Mouse (Mus musculus) lung, postnatal 0 days (tissue): ENCODE data around the gene St3gal6. TPM values are rescaled to one million over a fixed set of nuclear protein-coding genes. Genes with fewer than 3 reads are reported as not detected.

Experiments used
- ATAC-seq: fragments of 200-750 bp; cut with Nextera tagmentation; 2 replicates; pipeline ENCODE4 v1.8.0; 2017; ENCODE audit warnings: moderate library complexity
- DNase-seq: peaks from one replicate; pipeline ENCODE4 v3.0.0-alpha.2; 2016; ENCODE audit warnings: low spot score
- H3K27ac ChIP-seq: fragments of 300-500 bp; sonication (generic); 2 replicates; pipeline ENCODE4 v1.5.1; 2014; ENCODE audit warnings: antibody characterized with exemption, mild to moderate bottlenecking, low read length, mixed read lengths
- H3K27me3 ChIP-seq: fragments of 300-500 bp; sonication (generic); replicated peaks from 2 replicates; pipeline ENCODE4 v1.6.1; 2014; ENCODE audit warnings: low read length, mixed read lengths; ENCODE audit not compliant: insufficient read depth
- H3K36me3 ChIP-seq: fragments of 300-500 bp; sonication (generic); 2 replicates; pipeline ENCODE4 v1.6.1; 2014; ENCODE audit warnings: low read length, mixed read lengths; ENCODE audit not compliant: insufficient read depth
- H3K4me1 ChIP-seq: fragments of 300-500 bp; sonication (generic); 2 replicates; pipeline ENCODE4 v1.6.1; 2014; ENCODE audit warnings: antibody characterized with exemption, low read depth, low read length, mixed read lengths; ENCODE audit not compliant: insufficient read depth
- H3K4me2 ChIP-seq: fragments of 300-500 bp; sonication (generic); replicated peaks from 2 replicates; pipeline ENCODE4 v1.6.1; 2014; ENCODE audit warnings: low read depth, mild to moderate bottlenecking, low read length, moderate library complexity, mixed read lengths
- H3K4me3 ChIP-seq: fragments of 300-500 bp; sonication (generic); 2 replicates; pipeline ENCODE4 v1.5.1; 2014; ENCODE audit warnings: low read depth, low read length
- H3K9ac ChIP-seq: fragments of 300-500 bp; sonication (generic); replicated peaks from 2 replicates; pipeline ENCODE4 v1.6.1; 2014; ENCODE audit warnings: low read depth, mild to moderate bottlenecking
- H3K9me3 ChIP-seq: fragments of 300-500 bp; sonication (generic); 2 replicates; pipeline ENCODE4 v1.6.1; 2016; ENCODE audit warnings: low read length, mixed read lengths
- CTCF ChIP-seq: IDR thresholded peaks from 2 replicates; pipeline ENCODE4 v1.5.1; 2016; ENCODE audit warnings: antibody characterized with exemption, mild to moderate bottlenecking
- EP300 ChIP-seq: IDR thresholded peaks from 2 replicates; pipeline ENCODE4 v1.6.1; 2016; ENCODE audit warnings: antibody characterized with exemption, mild to moderate bottlenecking, control low read depth
- WGBS: fragments of 180-500 bp; shearing (Covaris S2); extraction: QIAGEN DNeasy Blood & Tissue Kit; methylation state at CpG from one replicate; pipeline ENCODE4 v1.1.7; 2014; 5-methylcytosine and 5-hydroxymethylcytosine counted together
- polyA plus RNA-seq: library from polyadenylated mRNA; unstranded; fragments of >200 nt; fragmentation: Nextera tagmentation; extraction: Ambion mirVana; gene quantifications from 2 replicates; pipeline ENCODE4 v1.2.1, GENCODE M21; 2015

St3gal6 gene
- polyA plus RNA-seq, 1 experiment from 2014 or later = 56.0 TPM

DNA sequence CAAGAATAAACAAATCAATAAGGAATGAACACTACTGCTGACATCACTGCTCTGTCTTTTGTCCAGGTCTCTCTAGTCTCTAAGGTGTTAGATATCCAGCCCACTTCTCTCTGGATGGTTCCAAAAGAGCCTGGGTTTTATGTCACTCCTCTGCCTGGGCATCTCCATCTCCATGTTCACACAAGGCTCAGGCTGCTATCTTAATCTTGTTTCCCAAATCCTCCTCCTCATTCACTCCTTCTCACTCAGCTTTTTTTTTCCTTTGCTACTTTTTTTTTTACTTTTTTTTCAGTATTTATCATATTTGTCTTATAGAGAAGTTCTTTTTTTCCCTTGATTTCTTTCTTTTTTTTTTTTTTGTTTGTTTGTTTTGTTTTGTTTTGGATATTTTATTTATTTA is 19.1 kb downstream of the St3gal6 start:
- no peak for ATAC-seq
- H3K36me3 ChIP-seq = no peaks in the 10 kb centered on the region
- no peak overlapping the region for H3K9ac ChIP-seq
- no peak overlapping the region for H3K27ac ChIP-seq
- H3K4me2 ChIP-seq = no peak overlapping the region
- H3K27me3 ChIP-seq = no peaks in the 10 kb centered on the region
- TF ChIP-seq CTCF (no peak), EP300 (no peak)
- H3K4me3 ChIP-seq = no peak overlapping the region
- no peak for DNase-seq
- no peaks in the 10 kb centered on the region for H3K9me3 ChIP-seq
- H3K4me1 ChIP-seq = peaks cover 1% of the 10 kb centered on the region; the same call in 1 of the 2 replicates

DNA sequence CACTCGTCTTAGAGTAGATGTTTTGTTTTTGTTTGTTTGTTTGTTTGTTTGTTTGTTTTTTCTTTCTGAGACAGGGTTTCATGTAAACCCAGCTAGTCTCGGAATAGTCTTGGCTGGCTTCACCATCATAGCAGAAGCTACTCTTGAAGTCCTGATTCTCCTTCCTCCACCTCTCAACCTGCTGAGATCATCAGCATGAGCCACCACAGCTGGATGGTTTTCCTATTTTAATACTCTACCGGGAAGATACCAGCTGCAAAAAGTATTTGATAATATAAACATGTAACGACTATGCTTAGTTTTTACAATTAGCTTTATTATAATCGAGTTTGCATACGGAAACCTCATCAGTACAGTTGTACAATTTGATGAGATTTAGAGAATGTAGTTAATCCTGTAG is 21.5 kb downstream of the St3gal6 start:
- WGBS = 39% methylated on average over 6 of the region's 6 CpGs
- Histone ChIP-seq H3K36me3 (no peaks in the 10 kb centered on the region), H3K9ac (no peak overlapping the region), H3K27ac (0 out of 2 replicates have a peak overlapping the region, but pooled peaks have one; percentile 6), H3K4me1 (peaks cover 11% of the 10 kb centered on the region; the same call in 1 of the 2 replicates), H3K4me3 (no peak overlapping the region), H3K4me2 (no peak overlapping the region), H3K9me3 (no peaks in the 10 kb centered on the region), H3K27me3 (no peaks in the 10 kb centered on the region)
- no peak for TF ChIP-seq EP300
- TF ChIP-seq CTCF = no peak
- DNase-seq = no peak
- no peak for ATAC-seq

DNA sequence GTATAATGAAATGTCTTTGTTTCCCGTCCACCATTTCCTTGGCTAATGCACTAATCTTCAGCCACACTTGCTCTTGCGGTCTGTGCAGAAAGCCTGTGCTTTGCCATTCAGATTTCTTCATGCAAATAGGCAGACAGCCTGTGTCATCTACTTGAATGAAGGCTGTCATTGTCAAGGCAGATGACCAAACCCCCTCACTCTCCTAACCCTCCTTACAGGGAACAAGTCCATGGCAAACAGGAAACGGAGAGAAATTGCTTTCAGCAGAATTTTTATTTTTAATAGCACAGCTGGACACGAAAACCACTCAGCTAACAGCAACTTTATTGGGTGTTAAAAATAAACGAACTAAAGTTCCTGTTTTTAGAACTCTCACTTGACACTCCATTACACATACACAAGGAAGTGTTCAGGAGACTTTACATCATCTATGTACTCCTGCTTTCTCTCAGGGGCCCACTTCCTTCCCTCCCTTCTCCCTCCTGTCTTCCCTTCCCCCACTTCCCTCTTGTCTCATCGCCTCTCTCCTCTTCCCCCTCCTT is 22.2 kb downstream of the St3gal6 start:
- H3K4me2 ChIP-seq = no peak overlapping the region
- no peaks in the 10 kb centered on the region for H3K9me3 ChIP-seq
- peak; percentile 88 for DNase-seq
- peak overlapping the region; percentile 6; the same call in 1 of the 2 replicates for H3K27ac ChIP-seq
- H3K4me3 ChIP-seq = no peak overlapping the region
- TF ChIP-seq EP300 (no peak), CTCF (no peak)
- ATAC-seq = peak; percentile 73
- H3K9ac ChIP-seq = no peak overlapping the region
- H3K27me3 ChIP-seq = no peaks in the 10 kb centered on the region
- H3K36me3 ChIP-seq = no peaks in the 10 kb centered on the region
- WGBS = 13% methylated on average over 6 of the region's 6 CpGs
- H3K4me1 ChIP-seq = peaks cover 16% of the 10 kb centered on the region; the same call in 1 of the 2 replicates

DNA sequence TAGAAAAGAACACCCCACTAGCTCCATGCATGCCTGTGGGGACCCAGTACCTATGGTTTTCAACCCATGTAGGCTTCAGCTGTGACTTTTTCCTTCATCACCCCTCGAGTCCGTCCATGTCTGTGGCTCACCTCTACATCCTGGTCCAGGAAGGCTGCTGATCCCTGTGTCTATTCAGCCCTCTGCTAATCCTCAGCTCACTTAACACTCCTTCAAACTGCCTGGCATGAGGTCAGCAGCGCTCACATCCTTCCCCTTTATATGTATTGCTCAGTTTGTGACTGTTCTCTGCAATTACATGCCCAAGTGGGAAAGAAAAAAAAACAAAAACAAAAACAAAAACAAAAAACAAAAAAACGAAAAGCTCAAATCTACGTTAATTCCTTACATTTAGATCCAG is 24.4 kb downstream of the St3gal6 start:
- DNase-seq = no peak
- Histone ChIP-seq H3K4me3 (no peak overlapping the region), H3K9me3 (no peaks in the 10 kb centered on the region), H3K36me3 (no peaks in the 10 kb centered on the region), H3K4me2 (no peak overlapping the region), H3K9ac (no peak overlapping the region), H3K4me1 (peaks cover 18% of the 10 kb centered on the region; the same call in 1 of the 2 replicates), H3K27me3 (no peaks in the 10 kb centered on the region), H3K27ac (peak overlapping the region; percentile 28; the same call in 1 of the 2 replicates)
- 72% methylated on average over 5 of the region's 5 CpGs for WGBS
- TF ChIP-seq CTCF (no peak), EP300 (no peak)
- ATAC-seq = no peak

DNA sequence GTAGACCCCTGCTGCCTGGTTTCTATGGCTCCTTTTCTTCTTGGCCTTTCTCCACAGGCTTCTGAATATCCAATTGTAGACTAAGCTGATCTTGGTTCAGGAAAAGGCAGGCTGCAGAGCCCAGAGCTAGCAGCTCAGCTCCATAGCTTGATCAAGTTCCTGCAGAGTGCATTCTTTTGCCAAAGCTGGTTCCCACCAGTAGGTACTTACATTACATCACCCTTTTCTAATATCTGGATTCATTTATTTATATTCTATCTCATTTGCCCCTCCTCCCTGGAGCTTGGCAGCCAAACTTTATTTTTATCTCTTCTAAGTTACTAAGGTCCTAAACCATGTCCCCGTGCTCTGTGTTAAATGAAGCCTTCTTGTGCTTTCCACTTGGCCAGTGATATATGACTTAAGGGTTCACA is 24.9 kb downstream of the St3gal6 start:
- Histone ChIP-seq H3K27ac (0 out of 2 replicates have a peak overlapping the region, but pooled peaks have one; percentile 28), H3K4me3 (no peak overlapping the region), H3K9me3 (no peaks in the 10 kb centered on the region), H3K27me3 (no peaks in the 10 kb centered on the region), H3K4me2 (no peak overlapping the region), H3K36me3 (no peaks in the 10 kb centered on the region), H3K9ac (no peak overlapping the region), H3K4me1 (peaks cover 18% of the 10 kb centered on the region; the same call in 1 of the 2 replicates)
- 0 out of 2 replicates have a peak, but pooled peaks have one; percentile 6 for ATAC-seq
- 38% methylated on average over 1 of the region's 1 CpGs for WGBS
- no peak for DNase-seq
- no peak for TF ChIP-seq CTCF
- TF ChIP-seq EP300 = no peak

DNA sequence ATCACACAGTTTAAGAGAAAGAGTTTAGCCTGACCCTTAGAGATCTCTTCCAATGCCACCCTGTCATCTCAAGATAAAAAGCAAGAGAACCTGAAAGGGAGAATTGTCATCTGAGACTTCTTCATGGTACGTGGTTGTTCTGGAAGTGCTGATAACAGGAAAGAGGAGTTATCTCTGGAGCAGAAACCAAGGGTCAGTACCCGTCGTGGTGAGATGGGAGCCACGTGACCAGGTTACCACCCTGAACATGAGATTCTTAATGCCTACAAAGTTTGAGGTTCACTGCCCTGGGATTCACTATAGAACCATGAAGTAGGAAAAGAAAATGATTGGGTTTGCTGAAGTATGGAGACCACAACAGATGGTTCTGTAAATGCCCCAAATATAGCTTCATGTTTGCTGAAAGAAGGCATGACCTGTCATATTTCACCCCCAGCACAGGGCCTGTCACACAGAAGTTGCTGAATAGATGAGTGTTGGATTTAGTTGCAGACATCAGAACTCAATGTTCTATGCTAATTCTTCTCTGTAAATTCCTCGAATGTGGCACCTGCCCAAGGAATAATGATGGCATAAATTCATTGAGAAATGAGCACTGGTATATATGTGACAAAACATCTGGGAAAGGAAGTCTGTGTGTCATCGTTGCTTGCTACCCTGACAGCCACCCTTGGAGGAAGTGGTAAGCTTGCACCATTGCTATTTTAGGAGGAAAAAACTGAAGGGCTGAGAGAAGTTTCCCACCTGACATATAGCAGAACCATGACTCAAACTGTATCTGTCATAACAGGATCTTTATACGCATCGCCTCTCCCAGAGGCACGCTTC is 25.9 kb downstream of the St3gal6 start:
- Histone ChIP-seq H3K27ac (peak overlapping the region; percentile 33; the same call in 1 of the 2 replicates), H3K9ac (no peak overlapping the region), H3K9me3 (no peaks in the 10 kb centered on the region), H3K27me3 (no peaks in the 10 kb centered on the region), H3K4me3 (no peak overlapping the region), H3K4me1 (peaks cover 18% of the 10 kb centered on the region; the same call in 1 of the 2 replicates), H3K4me2 (no peak overlapping the region), H3K36me3 (no peaks in the 10 kb centered on the region)
- ATAC-seq (peak; percentile 42), DNase-seq (peak; percentile 73)
- no peak for TF ChIP-seq CTCF
- TF ChIP-seq EP300 = peak; percentile 42; the same call in 1 of the 2 replicates
- 57% methylated on average over 9 of the region's 9 CpGs for WGBS
